Mouse (Mus musculus): ENCODE measurements around the gene Slc25a42. TPM values are rescaled to one million over a fixed set of nuclear protein-coding genes. Genes with fewer than 3 reads are reported as not detected.

Gene Slc25a42
- polyA plus RNA-seq, 1 experiment from 2014 or later: 12.2 TPM

GRCm38 (mm10) chr8:70230837-70231236 lies 18.7 kb upstream of the Slc25a42 start:
- 93% methylated on average over 9 of the region's 9 CpGs for WGBS
- H3K36me3 ChIP-seq (ENCODE audit: control insufficient read depth, insufficient read depth): peaks cover 31% of the 10 kb centered on the region
- no peaks in the 10 kb centered on the region for H3K9me3 ChIP-seq (ENCODE audit: control insufficient read depth)
- no peak for TF ChIP-seq CTCF (IDR thresholded peaks at IDR 0.05; ENCODE audit: low read depth)
- H3K4me2 ChIP-seq (replicated peaks; ENCODE audit: low read depth): no peak overlapping the region
- no peak overlapping the region for H3K4me3 ChIP-seq (ENCODE audit: low read depth, low read length)
- no peak overlapping the region for H3K9ac ChIP-seq (ENCODE audit: low read depth, low read length)
- no peak overlapping the region for H3K27ac ChIP-seq (ENCODE audit: low read depth, low read length)
- ATAC-seq: no peak
- H3K4me1 ChIP-seq (replicated peaks; ENCODE audit: control insufficient read depth, insufficient read depth, low read length): no peaks in the 10 kb centered on the region
- no peaks in the 10 kb centered on the region for H3K27me3 ChIP-seq (replicated peaks; ENCODE audit: control insufficient read depth, insufficient read depth, low read length)

GRCm38 (mm10) chr8:70227997-70228396 lies 15.9 kb upstream of the Slc25a42 start:
- 86% methylated on average over 4 of the region's 4 CpGs for WGBS
- Histone ChIP-seq H3K27ac (ENCODE audit: low read depth, low read length) (no peak overlapping the region), H3K4me3 (ENCODE audit: low read depth, low read length) (no peak overlapping the region), H3K4me1 (replicated peaks; ENCODE audit: control insufficient read depth, insufficient read depth, low read length) (no peaks in the 10 kb centered on the region), H3K4me2 (replicated peaks; ENCODE audit: low read depth) (no peak overlapping the region), H3K9ac (ENCODE audit: low read depth, low read length) (no peak overlapping the region), H3K36me3 (ENCODE audit: control insufficient read depth, insufficient read depth) (peaks cover 44% of the 10 kb centered on the region), H3K27me3 (replicated peaks; ENCODE audit: control insufficient read depth, insufficient read depth, low read length) (no peaks in the 10 kb centered on the region), H3K9me3 (ENCODE audit: control insufficient read depth) (no peaks in the 10 kb centered on the region)
- no peak for TF ChIP-seq CTCF (IDR thresholded peaks at IDR 0.05; ENCODE audit: low read depth)
- no peak for ATAC-seq

- Histone ChIP-seq H3K27me3 (replicated peaks; ENCODE audit: control insufficient read depth, insufficient read depth, low read length) (no peaks in the 10 kb centered on the region), H3K9ac (ENCODE audit: low read depth, low read length) (no peak overlapping the region), H3K4me3 (ENCODE audit: low read depth, low read length) (no peak overlapping the region), H3K4me1 (replicated peaks; ENCODE audit: control insufficient read depth, insufficient read depth, low read length) (0 out of 2 replicates have a peak, but pooled peaks cover 2% of the 10 kb centered on the region), H3K27ac (ENCODE audit: low read depth, low read length) (no peak overlapping the region), H3K36me3 (ENCODE audit: control insufficient read depth, insufficient read depth) (peaks cover 25% of the 10 kb centered on the region), H3K4me2 (replicated peaks; ENCODE audit: low read depth) (no peak overlapping the region), H3K9me3 (ENCODE audit: control insufficient read depth) (no peaks in the 10 kb centered on the region)
- TF ChIP-seq CTCF (IDR thresholded peaks at IDR 0.05; ENCODE audit: low read depth): peak; percentile 80
- ATAC-seq: no peak
- WGBS: 45% methylated on average over 6 of the region's 6 CpGs
These were observed 11.2 kb upstream of the Slc25a42 start for GRCm38 (mm10) chr8:70223341-70223740.

GRCm38 (mm10) chr8:70222041-70222440 lies 9.9 kb upstream of the Slc25a42 start:
- H3K27ac ChIP-seq (ENCODE audit: low read depth, low read length): no peak overlapping the region
- H3K4me3 ChIP-seq (ENCODE audit: low read depth, low read length): no peak overlapping the region
- no peaks in the 10 kb centered on the region for H3K27me3 ChIP-seq (replicated peaks; ENCODE audit: control insufficient read depth, insufficient read depth, low read length)
- 96% methylated on average over 12 of the region's 12 CpGs for WGBS
- no peak overlapping the region for H3K9ac ChIP-seq (ENCODE audit: low read depth, low read length)
- H3K4me2 ChIP-seq (replicated peaks; ENCODE audit: low read depth): no peak overlapping the region
- ATAC-seq: no peak
- no peaks in the 10 kb centered on the region for H3K9me3 ChIP-seq (ENCODE audit: control insufficient read depth)
- H3K36me3 ChIP-seq (ENCODE audit: control insufficient read depth, insufficient read depth): peaks cover 16% of the 10 kb centered on the region
- H3K4me1 ChIP-seq (replicated peaks; ENCODE audit: control insufficient read depth, insufficient read depth, low read length): 0 out of 2 replicates have a peak, but pooled peaks cover 2% of the 10 kb centered on the region
- TF ChIP-seq CTCF (IDR thresholded peaks at IDR 0.05; ENCODE audit: low read depth): no peak

GRCm38 (mm10) chr8:70220911-70221310 lies 8.8 kb upstream of the Slc25a42 start:
- Histone ChIP-seq H3K27ac (ENCODE audit: low read depth, low read length) (no peak overlapping the region), H3K27me3 (replicated peaks; ENCODE audit: control insufficient read depth, insufficient read depth, low read length) (no peaks in the 10 kb centered on the region), H3K9ac (ENCODE audit: low read depth, low read length) (no peak overlapping the region), H3K4me2 (replicated peaks; ENCODE audit: low read depth) (no peak overlapping the region), H3K4me1 (replicated peaks; ENCODE audit: control insufficient read depth, insufficient read depth, low read length) (0 out of 2 replicates have a peak, but pooled peaks cover 2% of the 10 kb centered on the region), H3K9me3 (ENCODE audit: control insufficient read depth) (no peaks in the 10 kb centered on the region), H3K4me3 (ENCODE audit: low read depth, low read length) (no peak overlapping the region), H3K36me3 (ENCODE audit: control insufficient read depth, insufficient read depth) (peaks cover 16% of the 10 kb centered on the region)
- no peak for TF ChIP-seq CTCF (IDR thresholded peaks at IDR 0.05; ENCODE audit: low read depth)
- ATAC-seq: no peak
- WGBS: 89% methylated on average over 3 of the region's 3 CpGs

GRCm38 (mm10) chr8:70220236-70220840 lies 8.2 kb upstream of the Slc25a42 start:
- no peak for TF ChIP-seq CTCF (IDR thresholded peaks at IDR 0.05; ENCODE audit: low read depth)
- Histone ChIP-seq H3K27me3 (replicated peaks; ENCODE audit: control insufficient read depth, insufficient read depth, low read length) (no peaks in the 10 kb centered on the region), H3K4me3 (ENCODE audit: low read depth, low read length) (no peak overlapping the region), H3K9me3 (ENCODE audit: control insufficient read depth) (no peaks in the 10 kb centered on the region), H3K36me3 (ENCODE audit: control insufficient read depth, insufficient read depth) (peaks cover 16% of the 10 kb centered on the region), H3K4me1 (replicated peaks; ENCODE audit: control insufficient read depth, insufficient read depth, low read length) (0 out of 2 replicates have a peak, but pooled peaks cover 2% of the 10 kb centered on the region), H3K4me2 (replicated peaks; ENCODE audit: low read depth) (no peak overlapping the region), H3K9ac (ENCODE audit: low read depth, low read length) (no peak overlapping the region), H3K27ac (ENCODE audit: low read depth, low read length) (no peak overlapping the region)
- 51% methylated on average over 8 of the region's 8 CpGs for WGBS
- ATAC-seq: no peak
